Mouse (Mus musculus): ENCODE measurements around the gene Macrod2. TPM values are rescaled to one million over a fixed set of nuclear protein-coding genes. Genes with fewer than 3 reads are reported as not detected.

Gene Macrod2
- total and polyA plus RNA-seq, 2 experiments = 2.0 to 3.3 TPM

DNA sequence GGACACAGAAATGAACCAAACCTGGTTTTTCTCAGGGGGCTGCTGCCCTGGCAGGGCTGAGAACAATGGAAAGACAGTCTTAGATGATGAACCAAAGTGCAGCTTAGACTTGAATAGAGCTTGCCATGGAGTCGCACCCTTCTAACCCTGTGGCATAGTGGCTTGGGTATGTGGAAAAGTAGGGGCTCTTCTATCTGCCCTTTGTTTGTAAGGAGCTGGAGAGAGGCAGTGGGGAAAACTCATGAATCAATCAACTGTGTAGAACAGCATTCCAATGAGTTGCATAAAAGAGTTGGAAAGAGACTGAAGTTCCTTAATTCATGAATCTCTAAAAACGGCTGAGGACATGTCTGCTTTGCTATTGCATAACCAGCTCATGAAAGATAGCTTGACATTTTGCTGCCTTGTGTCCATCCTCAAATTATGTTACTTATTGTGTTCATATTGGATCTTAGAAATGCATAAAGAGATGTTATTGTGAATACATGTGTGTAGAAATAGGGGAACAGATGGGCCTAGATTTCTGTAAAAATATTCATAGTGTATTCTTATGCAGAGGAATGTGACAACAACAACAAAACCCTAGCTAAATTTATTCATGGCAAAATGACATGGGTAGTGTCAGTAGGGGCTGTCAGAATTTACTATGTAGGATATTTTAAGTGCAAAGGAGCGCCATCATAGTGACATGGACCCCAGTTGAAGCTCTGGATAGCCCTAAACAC lies 197.6 kb downstream of the Macrod2 start:
- 61% methylated on average over 3 of the region's 3 CpGs for WGBS
- DNase-seq (ENCODE audit: extremely low read depth, low read depth, low spot score) = no peak
- no peak overlapping the region for H3K9ac ChIP-seq (ENCODE audit: low read depth, low read length)
- TF ChIP-seq CTCF (IDR thresholded peaks at IDR 0.05; ENCODE audit: low read depth, low read length) (no peak), POLR2A (IDR thresholded peaks at IDR 0.05; ENCODE audit: extremely low read depth, insufficient read depth, low read length) (no peak)
- H3K79me2 ChIP-seq (ENCODE audit: control insufficient read depth, insufficient read depth, low read length) = no peaks in the 10 kb centered on the region
- H3K4me3 ChIP-seq (ENCODE audit: insufficient read depth, low read depth, low read length) = no peak overlapping the region
- H3K36me3 ChIP-seq (ENCODE audit: control insufficient read depth, insufficient read depth, low read length) = no peaks in the 10 kb centered on the region
- no peaks in the 10 kb centered on the region for H3K27me3 ChIP-seq (ENCODE audit: control insufficient read depth, insufficient read depth, low read length)
- no peak overlapping the region for H3K27ac ChIP-seq (replicated peaks; ENCODE audit: insufficient read depth, low read depth, low read length)
- no peaks in the 10 kb centered on the region for H3K4me1 ChIP-seq (ENCODE audit: control insufficient read depth, insufficient read depth, low read length)

DNA sequence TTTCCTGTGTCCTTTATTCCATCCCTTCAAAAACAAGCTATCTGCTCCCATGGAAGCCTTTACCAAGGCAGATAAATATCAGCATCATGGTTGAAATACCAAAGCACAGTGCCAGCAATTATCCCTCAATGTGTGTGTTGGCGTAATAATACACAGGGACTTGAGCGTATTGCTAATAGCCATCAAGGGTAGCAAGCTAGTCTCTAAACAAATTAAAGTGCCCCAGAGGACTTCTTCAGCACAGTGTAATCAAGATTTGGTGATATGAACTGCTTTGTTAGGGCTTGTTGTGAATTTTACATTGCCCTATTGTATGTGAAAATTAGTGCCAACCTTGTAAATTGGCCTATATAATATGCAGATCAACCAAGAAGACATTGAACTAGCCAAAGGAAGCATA lies 201.8 kb downstream of the Macrod2 start:
- WGBS = 97% methylated on average over 2 of the region's 2 CpGs
- DNase-seq (ENCODE audit: extremely low read depth, low read depth, low spot score) = no peak
- no peak overlapping the region for H3K4me3 ChIP-seq (ENCODE audit: insufficient read depth, low read depth, low read length)

DNA sequence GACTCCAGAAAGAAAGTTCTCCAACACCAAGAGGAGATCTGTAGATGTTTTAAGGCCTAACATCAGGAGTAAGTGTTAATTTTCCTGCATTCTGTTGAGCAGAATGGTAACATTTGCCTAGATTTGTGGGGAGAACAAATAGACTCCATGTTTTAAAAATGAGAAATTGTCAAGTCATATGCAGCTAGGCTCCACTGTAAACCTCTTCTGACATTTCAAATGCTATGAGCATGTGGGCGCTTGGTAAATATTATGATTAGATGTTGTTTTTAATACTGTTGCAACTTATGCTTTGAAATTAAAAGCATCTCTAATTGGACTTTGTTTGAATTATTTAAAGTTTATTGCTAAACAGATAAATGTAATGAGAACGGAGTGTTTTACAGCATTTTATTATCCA lies 220.3 kb downstream of the Macrod2 start:
- no peak overlapping the region for H3K4me3 ChIP-seq (ENCODE audit: insufficient read depth, low read depth, low read length)
- no peak overlapping the region for H3K9ac ChIP-seq (ENCODE audit: low read depth, low read length)
- H3K36me3 ChIP-seq (ENCODE audit: control insufficient read depth, insufficient read depth, low read length) = no peaks in the 10 kb centered on the region
- H3K4me1 ChIP-seq (ENCODE audit: control insufficient read depth, insufficient read depth, low read length) = no peaks in the 10 kb centered on the region
- no peak for DNase-seq (ENCODE audit: extremely low read depth, low read depth, low spot score)
- H3K79me2 ChIP-seq (ENCODE audit: control insufficient read depth, insufficient read depth, low read length) = no peaks in the 10 kb centered on the region
- TF ChIP-seq CTCF (IDR thresholded peaks at IDR 0.05; ENCODE audit: low read depth, low read length) (no peak), POLR2A (IDR thresholded peaks at IDR 0.05; ENCODE audit: extremely low read depth, insufficient read depth, low read length) (no peak)
- WGBS = 90% methylated on average over 2 of the region's 2 CpGs
- H3K27me3 ChIP-seq (ENCODE audit: control insufficient read depth, insufficient read depth, low read length) = no peaks in the 10 kb centered on the region
- H3K27ac ChIP-seq (replicated peaks; ENCODE audit: insufficient read depth, low read depth, low read length) = no peak overlapping the region

More for the DNA sequence above, 201.8 kb downstream of the Macrod2 start:
- no peak for TF ChIP-seq POLR2A (IDR thresholded peaks at IDR 0.05; ENCODE audit: extremely low read depth, insufficient read depth, low read length)
- Histone ChIP-seq H3K27me3 (ENCODE audit: control insufficient read depth, insufficient read depth, low read length) (no peaks in the 10 kb centered on the region), H3K4me1 (ENCODE audit: control insufficient read depth, insufficient read depth, low read length) (no peaks in the 10 kb centered on the region), H3K27ac (replicated peaks; ENCODE audit: insufficient read depth, low read depth, low read length) (no peak overlapping the region), H3K9ac (ENCODE audit: low read depth, low read length) (no peak overlapping the region), H3K79me2 (ENCODE audit: control insufficient read depth, insufficient read depth, low read length) (no peaks in the 10 kb centered on the region), H3K36me3 (ENCODE audit: control insufficient read depth, insufficient read depth, low read length) (no peaks in the 10 kb centered on the region)

DNA sequence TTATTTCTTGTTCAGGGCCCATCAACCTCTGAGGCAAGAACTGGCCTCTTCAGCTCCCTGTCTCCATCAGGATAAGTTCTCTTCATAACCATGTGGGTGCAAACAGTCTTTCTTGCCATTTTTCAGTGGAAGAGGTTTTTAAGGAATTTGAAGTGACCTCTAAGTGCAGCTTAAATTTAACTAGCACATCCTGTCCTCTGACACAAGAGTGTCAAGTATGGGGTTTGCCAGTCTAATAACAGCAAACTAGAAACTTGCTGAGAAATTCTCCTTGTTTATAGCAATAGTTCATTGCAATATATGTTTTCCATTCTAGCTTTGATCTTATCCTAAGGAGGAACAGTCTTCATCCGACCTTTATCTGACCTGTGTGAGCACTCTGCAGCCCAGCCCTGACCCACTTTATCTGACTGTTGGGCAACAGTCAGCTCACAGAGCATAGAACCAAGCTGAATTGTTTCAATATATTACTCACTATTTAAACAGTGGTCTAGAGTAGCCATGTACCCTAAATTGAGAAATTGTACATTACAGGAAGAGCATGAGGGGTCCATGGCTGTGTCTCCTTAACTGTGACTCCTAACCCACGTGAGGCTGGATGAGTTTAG lies 226.7 kb downstream of the Macrod2 start:
- Histone ChIP-seq H3K27me3 (ENCODE audit: control insufficient read depth, insufficient read depth, low read length) (no peaks in the 10 kb centered on the region), H3K4me1 (ENCODE audit: control insufficient read depth, insufficient read depth, low read length) (no peaks in the 10 kb centered on the region), H3K79me2 (ENCODE audit: control insufficient read depth, insufficient read depth, low read length) (no peaks in the 10 kb centered on the region), H3K27ac (replicated peaks; ENCODE audit: insufficient read depth, low read depth, low read length) (no peak overlapping the region), H3K36me3 (ENCODE audit: control insufficient read depth, insufficient read depth, low read length) (no peaks in the 10 kb centered on the region), H3K9ac (ENCODE audit: low read depth, low read length) (no peak overlapping the region), H3K4me3 (ENCODE audit: insufficient read depth, low read depth, low read length) (no peak overlapping the region)
- no peak for DNase-seq (ENCODE audit: extremely low read depth, low read depth, low spot score)
- TF ChIP-seq CTCF (IDR thresholded peaks at IDR 0.05; ENCODE audit: low read depth, low read length) = no peak
- TF ChIP-seq POLR2A (IDR thresholded peaks at IDR 0.05; ENCODE audit: extremely low read depth, insufficient read depth, low read length) = no peak
- WGBS = 48% methylated on average over 2 of the region's 2 CpGs

DNA sequence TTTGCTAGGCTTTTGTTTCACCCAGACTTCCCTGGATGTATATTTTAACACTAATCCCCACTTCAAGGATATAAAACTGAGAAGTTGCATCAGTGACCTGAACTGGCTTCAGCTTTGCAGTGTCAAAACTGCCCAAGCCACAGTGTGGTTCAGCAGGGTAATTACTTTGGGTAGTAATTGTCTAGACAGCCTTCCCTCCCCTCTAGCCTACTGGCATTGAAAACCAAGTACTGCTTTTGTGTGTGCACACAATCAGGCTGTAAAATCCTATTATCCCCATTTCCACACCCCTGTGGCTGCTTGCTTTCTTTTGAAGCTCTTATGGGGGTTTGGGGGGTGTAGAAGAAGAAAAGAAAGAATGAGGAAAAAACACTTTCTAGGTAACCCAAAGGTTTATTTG lies 258.4 kb downstream of the Macrod2 start:
- no peak for DNase-seq (ENCODE audit: extremely low read depth, low read depth, low spot score)
- Histone ChIP-seq H3K4me1 (ENCODE audit: control insufficient read depth, insufficient read depth, low read length) (no peaks in the 10 kb centered on the region), H3K27me3 (ENCODE audit: control insufficient read depth, insufficient read depth, low read length) (no peaks in the 10 kb centered on the region), H3K4me3 (ENCODE audit: insufficient read depth, low read depth, low read length) (no peak overlapping the region), H3K79me2 (ENCODE audit: control insufficient read depth, insufficient read depth, low read length) (no peaks in the 10 kb centered on the region), H3K27ac (replicated peaks; ENCODE audit: insufficient read depth, low read depth, low read length) (no peak overlapping the region), H3K36me3 (ENCODE audit: control insufficient read depth, insufficient read depth, low read length) (no peaks in the 10 kb centered on the region), H3K9ac (ENCODE audit: low read depth, low read length) (no peak overlapping the region)
- no peak for TF ChIP-seq CTCF (IDR thresholded peaks at IDR 0.05; ENCODE audit: low read depth, low read length)
- TF ChIP-seq POLR2A (IDR thresholded peaks at IDR 0.05; ENCODE audit: extremely low read depth, insufficient read depth, low read length) = no peak

DNA sequence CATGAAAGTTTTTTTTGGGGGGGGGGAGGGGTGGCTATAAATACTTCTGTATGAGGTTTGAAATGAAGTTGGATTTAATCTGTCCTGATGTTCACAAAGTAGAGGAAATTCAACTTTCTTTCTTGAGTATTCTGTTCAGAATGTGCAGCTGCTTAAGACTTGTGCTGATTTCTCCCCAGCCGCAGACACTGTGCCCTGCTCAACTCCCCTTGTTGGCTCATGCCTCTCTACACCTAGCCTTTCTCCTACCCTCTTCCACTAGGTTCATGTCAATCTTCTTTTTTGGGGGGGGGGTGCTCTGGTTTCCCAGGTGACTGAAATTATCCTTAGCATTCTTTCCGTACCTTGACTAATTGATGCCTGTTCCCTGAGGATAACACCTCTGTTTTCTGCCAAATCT lies 258.9 kb downstream of the Macrod2 start:
- Histone ChIP-seq H3K4me1 (ENCODE audit: control insufficient read depth, insufficient read depth, low read length) (no peaks in the 10 kb centered on the region), H3K27ac (replicated peaks; ENCODE audit: insufficient read depth, low read depth, low read length) (no peak overlapping the region), H3K9ac (ENCODE audit: low read depth, low read length) (no peak overlapping the region), H3K4me3 (ENCODE audit: insufficient read depth, low read depth, low read length) (no peak overlapping the region), H3K27me3 (ENCODE audit: control insufficient read depth, insufficient read depth, low read length) (no peaks in the 10 kb centered on the region), H3K36me3 (ENCODE audit: control insufficient read depth, insufficient read depth, low read length) (no peaks in the 10 kb centered on the region), H3K79me2 (ENCODE audit: control insufficient read depth, insufficient read depth, low read length) (no peaks in the 10 kb centered on the region)
- TF ChIP-seq CTCF (IDR thresholded peaks at IDR 0.05; ENCODE audit: low read depth, low read length) (no peak), POLR2A (IDR thresholded peaks at IDR 0.05; ENCODE audit: extremely low read depth, insufficient read depth, low read length) (no peak)
- no peak for DNase-seq (ENCODE audit: extremely low read depth, low read depth, low spot score)
- 92% methylated on average over 2 of the region's 2 CpGs for WGBS
